Mouse (Mus musculus) adrenal gland, adult 18-20 months (tissue): Measurements from ENCODE around the gene Cass4. TPM values are rescaled to one million over a fixed set of nuclear protein-coding genes. Genes with fewer than 3 reads are reported as not detected.

Experiments
- DNase-seq, 2 experiments: peaks; one replicate each; pipeline ENCODE4 v3.0.0; 2021 to 2022; ENCODE audit warnings: low spot score in 2 of 2
- total RNA-seq, 2 experiments: library from RNA; stranded (reverse); gene quantifications; 1 replicate in 1 of 2; 2 replicates in 1 of 2; pipeline ENCODE4 v1.2.3; 2021

Gene Cass4
- total RNA-seq, 2 experiments from 2014 or later: 0.13 to 0.16 TPM

DNA sequence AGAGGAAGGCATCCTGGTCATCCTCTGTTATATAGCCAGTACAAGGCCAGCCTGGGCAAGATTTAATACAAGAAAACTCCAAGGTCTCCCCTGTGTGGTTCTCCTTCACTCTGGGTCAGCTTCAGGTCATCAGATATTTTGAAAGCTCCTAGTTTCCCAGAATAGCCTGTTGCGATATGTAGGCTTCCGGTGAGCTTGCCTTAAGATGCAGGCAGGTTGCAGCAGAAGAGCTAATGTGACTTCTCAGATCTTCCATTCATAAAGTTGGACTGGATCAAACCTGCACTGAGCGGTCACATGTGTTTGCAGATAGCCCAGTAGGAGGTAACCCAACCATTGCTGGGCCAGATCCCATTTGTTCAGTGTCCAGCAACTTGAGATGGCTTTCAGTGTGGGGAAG, 8.9 kb upstream of the Cass4 start:
- DNase-seq: no peak

DNA sequence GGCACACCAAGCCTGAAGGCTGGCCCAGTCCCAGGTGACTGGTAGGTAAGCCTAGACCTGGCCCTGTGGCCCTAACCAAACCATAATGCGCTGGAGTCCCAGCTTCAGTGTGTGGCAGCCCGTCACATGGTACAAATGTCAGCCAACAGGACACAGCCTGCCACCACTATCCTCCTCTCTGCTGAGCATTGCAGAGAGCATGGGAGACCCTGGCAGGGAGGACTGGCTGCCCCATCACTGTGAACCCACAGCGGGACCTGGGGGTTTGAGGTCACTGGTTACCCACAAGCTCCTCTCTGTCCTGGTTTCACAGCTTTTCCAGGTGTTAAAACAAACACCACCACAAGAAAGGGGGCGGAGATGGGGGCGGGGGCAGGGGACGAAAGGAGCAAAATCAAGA, 3.3 kb upstream of the Cass4 start:
- no peak for DNase-seq

DNA sequence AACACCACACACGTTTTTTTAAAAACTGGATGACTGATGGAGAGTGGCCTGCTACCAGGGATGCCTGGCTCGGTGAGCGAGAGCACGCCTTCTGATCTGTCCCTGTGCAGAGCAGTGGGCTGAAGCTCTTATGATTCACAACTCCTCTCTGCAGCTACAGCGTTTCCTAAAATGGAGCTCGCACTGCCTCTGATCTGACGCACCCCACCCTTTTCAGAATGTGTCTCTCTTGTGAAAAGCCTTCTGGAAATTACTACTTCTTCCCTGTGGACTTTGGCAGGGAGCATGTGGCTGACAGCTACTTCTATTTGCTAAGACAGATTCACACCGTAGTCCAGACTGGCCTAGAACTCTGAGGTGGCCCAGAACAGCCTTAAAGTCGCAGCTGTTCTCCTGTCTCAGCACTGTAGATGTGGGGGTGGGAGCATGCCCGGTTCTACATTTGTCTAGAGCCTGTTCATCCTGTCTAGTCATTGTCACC, 1.5 kb upstream of the Cass4 start:
- DNase-seq: no peak

DNA sequence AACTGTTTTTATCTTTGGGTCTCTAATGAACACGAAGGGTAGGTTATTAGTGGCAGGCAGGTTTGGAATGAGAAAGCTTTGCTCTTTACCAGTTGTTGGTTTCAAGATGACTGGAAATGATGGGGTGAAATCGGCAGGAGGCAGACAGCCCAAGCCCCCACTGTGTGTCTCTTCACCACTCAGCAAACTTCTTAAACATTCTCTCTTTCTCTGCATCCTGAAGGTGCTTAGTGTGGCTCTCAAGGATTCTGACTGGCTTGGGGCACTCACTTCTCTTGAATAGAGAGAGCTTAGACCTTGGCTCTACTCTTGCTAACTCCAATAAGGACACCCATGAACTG, 428 bp downstream of the Cass4 start:
- no peak for DNase-seq

DNA sequence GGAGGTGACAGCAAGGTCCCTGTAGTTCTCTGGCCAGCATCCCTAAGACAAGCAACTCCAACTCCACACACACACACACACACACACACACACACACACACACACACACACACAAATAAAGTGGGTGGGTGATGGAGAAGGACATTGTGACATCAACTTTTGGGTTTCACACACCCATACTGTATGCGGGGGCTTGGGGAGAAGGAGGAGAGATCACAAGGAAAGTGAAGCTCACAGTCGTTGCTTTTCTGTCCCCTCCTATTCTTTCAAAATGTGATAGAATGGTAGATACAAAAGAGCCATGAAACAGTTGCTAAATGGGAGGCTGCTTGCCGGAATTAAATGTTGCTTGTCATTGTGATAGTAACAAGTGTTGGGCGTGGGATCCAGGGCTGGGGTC, 1.1 kb downstream of the Cass4 start:
- no peak for DNase-seq

DNA sequence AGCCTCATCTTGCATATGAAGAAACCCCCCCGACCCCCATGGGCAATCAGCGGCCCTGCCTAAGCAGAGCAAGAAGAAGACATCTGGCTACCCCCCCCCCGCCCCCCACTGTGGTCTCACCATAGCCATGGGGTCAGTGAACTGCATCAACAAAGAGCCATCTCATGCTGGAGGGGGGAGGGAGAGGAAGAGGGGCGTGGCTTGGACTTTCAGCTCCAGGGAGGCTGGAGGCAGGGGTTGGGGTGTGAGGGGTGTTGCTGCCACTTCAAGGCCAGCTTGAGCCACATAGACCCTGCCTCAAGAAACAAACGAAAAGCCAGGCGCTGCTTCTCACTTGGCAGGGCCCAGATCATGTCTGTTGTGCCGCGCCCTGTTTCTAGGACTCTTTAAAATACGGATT, 2.4 kb downstream of the Cass4 start:
- no peak for DNase-seq

DNA sequence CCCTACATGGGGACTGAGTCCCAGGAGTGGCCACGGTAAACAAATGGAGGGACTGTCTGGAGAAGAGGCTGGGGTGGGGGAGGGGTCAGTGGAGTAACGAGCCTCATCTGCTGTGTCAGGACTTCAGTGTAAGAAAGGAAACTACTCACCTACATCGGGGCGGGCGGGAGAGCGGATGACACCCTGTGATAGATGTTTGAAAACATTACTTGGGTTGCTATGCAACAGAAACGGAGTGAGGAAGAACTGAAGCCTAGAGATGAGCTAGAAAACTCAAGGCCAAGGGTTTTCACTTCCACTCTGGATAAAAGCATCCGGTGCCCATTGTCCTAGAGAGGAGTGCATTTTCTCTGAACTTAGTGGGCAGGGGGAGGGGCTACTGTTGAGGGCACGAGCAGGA, 6.3 kb downstream of the Cass4 start:
- DNase-seq: no peak

DNA sequence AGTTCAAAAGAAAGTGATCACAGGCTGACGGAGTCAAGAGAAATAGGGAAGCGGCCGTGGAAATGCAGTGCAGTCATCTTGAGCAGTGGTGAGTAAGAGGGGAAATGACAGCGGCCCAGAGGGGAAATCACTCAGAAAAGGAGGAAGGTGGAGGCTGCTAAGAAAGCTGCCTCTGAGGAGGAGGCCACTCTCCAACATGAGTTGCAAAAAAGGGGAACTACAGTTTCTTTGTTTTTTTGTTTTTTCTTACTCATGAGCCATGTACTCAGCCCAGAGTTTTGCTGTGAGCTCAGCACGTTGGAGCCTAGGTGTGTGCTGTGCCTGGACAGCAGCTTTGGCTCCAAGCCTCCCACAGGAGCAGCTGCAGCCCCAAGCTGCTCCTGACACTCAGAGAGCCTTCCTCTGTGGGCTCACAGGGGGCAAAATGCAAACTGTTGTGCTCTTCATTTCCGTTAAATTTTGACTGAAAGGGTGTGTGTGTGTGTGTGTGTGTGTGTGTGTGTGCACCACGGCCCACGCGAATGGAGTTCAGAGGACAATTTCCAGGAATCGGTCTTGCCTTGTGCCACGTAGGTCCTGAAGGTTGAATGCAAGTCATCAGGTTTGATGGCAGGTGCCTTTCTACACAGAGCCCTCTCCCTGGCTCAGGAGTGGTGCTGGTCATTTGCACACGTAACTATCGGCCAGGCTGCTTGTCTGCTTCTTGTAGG, 7.7 kb downstream of the Cass4 start:
- DNase-seq: no peak

DNA sequence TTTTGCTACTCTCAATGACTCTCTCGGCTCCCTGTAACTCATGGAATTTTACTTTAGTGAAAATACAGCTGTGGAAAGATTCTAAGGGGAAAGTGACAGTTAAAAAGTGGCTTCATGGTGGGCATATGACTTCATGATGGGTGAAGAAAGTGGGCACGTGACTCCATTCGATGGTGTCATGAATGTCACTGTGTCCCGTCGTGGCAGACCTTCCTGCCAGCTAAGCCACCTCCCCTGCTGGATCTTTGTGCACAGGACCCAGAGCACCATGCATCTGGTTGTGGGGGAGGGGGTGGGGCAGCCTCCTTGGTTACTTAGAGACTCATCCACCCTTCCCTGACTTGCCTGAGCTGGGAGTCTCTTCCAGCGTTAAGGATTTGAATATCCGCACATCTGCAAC, 10.6 kb downstream of the Cass4 start:
- no peak for DNase-seq

DNA sequence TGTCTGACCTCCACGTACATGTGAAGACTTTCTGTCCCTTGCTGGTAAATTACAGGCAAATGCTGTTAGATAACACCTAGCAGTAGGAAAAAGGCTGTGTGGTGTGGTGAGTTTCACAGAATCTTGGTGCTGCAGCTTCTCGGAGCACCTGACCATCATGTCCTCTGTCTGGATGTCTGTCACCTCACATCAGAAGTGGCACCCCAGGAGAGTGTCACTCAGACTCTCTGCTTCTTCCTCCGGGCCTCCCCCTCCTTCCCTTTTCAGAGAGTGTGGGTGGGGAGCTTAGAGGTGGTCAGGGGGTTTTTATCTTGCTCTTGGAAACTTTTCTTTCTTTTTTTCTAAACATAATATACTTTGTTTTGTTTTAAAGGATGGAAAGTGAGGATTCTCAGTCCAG, 11.4 kb downstream of the Cass4 start:
- DNase-seq: no peak

DNA sequence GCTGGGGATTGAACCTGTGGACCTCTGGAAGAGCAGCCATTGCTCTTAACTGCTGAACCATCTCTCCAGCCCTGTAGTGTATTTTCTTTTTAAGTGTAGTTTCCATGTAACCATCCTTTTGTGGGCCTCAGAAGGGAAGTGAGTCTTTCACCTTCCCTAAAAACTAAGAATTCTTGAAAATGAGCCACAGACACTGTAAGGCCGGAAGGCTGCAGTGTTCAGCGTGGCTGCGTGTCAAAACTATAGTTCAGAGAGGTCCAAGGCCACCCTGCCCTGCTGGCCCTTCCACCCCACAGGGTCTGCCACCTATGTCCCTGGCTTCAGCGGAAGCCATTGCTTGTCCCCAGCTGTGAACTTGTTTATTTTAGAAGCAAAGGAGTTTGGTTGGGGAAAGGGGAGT, 12.6 kb downstream of the Cass4 start:
- DNase-seq: no peak

DNA sequence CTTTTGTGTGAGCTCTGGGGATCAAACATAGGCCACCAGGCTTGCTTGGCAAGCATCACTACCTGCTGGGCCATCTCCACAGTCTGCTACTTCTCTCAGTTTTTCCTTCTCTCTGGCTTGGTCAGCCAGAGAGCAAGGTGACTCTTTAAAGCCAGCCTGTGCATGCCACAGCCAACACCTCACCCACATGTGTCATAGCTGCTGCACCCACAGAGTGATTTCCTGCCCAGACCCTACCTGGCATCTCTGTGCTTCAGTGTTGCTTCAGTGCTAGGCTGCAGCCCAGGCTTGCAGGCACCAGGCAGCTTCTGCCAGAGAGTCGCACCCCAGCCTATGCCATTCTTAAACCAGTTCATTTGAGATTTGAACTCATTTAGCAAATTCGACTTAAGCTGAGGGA, 13.9 kb downstream of the Cass4 start:
- DNase-seq: no peak

DNA sequence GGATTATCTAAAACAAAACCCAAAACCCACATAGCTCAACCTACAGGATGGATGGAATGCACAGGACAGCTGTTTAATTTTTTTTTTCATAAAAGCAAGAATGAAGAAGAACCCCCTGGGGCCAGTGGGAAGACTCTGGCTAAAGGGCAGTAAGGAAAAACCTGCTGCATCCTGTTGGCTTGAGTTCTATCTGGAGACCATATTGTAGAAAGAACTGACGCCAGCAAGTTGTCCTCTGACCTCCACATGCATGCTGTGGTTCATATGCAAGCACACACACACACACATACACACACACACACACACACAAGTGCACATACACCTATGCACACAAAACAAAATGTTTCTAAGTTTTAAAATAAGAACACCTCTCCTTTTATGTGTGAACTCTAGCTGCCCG, 17.1 kb downstream of the Cass4 start:
- no peak for DNase-seq

DNA sequence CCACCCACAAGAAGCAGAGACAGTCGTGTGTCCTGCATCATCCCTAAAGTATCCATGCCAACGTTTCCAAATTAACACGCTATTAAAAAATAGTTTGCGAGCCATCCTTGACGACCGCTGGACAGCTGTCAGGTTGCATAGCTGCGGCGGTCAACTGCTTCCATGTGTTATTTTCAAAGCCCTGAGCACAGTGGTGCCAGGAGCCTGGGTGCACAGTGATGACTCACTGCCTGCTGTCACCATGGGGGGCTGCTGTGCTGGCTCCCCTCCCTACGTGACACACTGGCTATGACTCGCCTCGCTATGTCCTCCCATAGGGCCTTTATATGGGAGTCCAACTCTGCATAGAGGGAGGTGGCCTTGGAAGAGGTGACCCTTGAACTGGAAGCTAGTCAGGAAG, 17.5 kb downstream of the Cass4 start:
- DNase-seq: no peak

DNA sequence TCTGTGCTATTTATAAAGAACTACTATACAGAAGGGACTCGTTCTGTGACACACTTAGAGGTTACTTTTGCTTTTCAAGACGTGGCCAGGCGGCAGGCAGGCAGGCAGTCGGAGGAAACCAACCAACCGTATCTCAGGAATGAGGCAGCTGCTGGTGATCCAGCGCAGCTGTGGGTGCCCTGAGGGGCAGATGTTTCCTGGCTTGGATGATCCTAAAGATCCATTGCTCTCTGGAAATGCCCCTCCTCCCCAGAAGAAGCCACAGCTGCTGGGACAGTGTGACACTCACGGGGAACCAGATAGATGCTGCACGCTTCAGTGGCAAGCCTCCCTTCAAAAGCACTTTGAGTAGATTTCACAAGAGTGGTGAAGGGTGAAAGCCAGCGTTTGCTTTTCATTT, 18.9 kb downstream of the Cass4 start:
- DNase-seq: no peak

DNA sequence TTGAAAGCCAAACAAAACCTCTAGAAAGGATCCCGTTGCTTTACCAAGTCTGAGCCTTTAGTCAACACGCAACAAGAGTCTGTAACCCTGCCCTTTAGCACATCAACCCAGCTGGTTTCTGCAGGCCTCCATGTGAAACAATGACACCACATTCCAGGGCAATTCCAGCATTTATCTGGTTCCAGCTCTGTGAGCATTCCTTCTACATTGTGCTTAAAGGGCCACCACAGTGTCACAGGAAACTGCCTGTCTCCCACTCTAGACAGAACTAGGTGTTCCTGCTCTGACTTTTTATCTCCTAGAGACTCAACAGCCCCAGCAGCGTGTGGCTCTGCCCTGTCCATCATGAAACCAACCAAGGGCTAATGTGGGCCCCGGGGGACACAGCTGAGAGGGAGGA, 19.7 kb downstream of the Cass4 start:
- no peak for DNase-seq

DNA sequence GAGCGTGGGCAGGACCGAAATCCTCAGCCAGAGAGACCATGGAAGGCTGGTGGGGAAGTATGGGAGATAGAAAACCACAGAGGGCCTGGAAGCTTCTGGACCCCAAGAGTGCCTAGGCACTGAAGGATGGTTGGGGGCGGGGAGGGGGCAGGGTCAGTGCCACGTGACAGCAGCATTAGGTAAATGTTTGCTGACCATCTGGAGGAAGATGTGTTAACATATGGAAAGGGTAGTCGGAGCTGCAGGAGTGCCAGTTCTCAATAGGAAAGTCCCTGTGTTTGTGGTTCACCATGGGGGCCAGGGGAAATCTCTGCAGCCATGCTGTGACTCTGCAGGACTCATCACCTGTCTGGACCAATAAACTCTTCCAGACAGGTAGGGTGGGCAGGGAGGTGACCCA, 20.3 kb downstream of the Cass4 start:
- DNase-seq: no peak

DNA sequence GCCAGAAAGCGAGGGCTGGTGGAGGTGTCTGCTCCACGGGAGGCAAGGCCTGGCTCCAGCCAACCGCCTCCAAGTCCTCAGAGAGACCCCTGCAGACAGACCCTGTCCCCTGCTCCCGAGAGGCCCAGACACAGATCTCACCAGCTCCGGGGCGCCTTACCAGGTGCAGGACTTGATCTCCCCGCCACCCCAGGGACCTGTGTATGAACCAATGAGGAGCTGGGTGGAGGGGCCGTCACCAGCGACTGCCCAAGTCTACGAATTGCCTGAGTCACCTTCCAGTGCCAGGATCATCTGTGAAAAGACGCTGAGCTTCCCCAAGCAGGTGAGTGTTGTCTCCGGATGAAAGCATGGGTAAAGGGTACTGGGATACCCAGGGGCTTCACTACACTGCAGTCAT, 22.6 kb downstream of the Cass4 start:
- no peak for DNase-seq

DNA sequence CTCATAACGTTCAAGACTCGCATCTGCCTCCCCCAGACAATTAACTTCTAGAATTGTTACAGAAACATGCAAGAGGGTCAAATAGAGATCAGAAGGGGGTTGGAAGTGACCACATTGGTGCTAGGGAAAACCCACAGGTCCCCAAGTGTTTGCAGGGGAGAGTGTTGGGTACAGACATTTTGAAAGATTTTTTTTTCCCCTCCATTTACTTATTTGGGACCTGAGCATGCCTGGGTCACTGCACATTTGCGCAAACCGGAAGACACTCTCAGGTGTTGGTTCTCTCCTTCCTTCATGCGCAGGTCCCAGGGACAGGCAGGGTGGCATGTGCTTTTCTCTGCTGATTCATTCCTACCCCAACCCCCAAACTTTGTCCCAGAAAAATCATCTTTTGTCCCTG, 23.3 kb downstream of the Cass4 start:
- DNase-seq: no peak

DNA sequence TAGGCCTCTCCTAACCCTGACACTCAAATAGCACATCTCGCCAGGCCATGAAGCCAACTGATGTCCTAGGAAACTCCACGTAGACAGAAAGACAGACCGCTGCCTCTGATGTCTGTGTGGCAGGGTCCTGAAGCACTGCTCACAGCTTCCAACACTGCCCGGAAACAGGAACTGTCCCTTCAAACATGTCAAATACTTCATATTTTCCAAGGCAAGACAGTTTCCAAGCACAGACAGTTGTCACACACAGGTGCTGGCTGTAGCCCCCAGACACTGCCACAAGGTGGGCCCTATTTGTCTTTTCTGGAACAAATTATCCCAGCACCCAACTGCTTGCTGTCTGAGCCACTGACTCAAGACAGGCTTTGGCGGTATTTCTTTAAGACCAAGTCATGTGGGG, 24.6 kb downstream of the Cass4 start:
- no peak for DNase-seq

DNA sequence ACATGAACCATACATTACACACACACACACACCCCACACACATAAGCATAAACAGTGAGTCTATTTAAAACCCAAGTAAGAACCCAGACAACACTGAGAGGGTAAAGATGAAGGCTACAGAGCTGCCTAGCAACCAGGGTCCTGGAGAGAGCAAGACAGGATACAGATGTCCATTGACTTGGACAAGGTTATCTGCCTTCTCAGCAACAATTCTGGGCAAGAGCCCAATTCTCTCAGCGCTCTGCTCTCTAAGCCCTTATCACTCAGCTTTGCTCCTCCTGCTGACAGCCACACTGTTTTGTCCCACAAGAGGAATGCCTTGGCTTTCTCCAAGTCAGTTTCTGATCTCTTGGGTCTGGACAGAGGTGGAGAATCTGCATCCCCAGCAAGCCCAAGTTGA, 37.0 kb downstream of the Cass4 start:
- no peak for DNase-seq

DNA sequence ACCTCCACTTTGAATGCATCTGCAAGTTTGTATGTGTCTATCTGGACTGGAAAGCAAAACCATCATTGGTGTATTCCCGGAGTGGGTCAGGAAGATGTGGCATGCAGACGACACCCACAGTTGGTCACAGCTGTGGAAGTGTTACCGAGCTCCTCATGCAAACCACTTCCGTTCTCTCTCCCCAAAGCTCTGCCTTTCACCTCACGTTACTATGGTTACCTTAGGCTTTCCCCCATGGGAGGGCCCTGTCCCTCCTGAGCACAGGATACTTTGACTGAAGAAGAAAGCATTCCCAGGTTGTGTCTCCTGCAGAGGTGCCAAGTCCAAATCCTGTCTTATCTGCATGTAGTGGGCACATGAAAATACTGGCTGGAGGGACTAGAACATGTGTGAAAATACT, 40.2 kb downstream of the Cass4 start:
- DNase-seq: no peak

DNA sequence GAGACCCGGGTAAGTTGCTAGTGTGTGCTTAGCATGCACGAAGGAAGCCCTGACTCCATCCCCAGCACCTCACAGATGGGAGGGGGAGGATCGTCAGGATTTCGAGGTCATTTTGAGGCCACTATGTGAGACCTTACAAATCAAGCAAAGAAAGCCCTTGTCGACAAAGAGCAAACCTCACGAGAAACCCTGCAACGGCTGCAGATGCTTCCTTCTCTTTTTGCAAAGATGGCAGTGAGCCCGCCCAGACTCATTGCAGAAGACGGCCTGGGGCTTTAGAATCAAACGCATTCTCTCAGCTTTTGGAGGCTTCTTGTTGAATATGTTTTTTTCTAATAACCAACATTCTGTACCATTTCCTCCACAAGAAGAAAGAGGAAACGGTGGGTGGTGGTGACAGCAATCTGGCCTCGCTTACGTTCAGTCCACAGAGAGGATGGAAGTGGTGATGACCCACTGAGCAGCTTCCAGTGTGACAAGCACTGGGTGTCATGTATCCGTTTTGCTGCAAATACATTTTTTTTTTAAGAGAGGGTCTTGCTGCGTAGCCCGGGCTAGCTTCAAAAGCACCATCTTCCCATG, 43.9 kb downstream of the Cass4 start:
- no peak for DNase-seq
